Mouse (Mus musculus) ES-Bruce4 (cell line): ENCODE measurements around the gene Slc2a12. TPM values are rescaled to one million over a fixed set of nuclear protein-coding genes. Genes with fewer than 3 reads are reported as not detected.
A peak's percentile ranks its signal among the peaks of the same experiment; 100 is the strongest.

Source experiments
- H3K27ac ChIP-seq: 2 replicates; pipeline ENCODE4 v1.5.1; 2012; ENCODE audit warnings: low read length, inconsistent platforms; ENCODE audit not compliant: insufficient read depth
- H3K27me3 ChIP-seq: 2 replicates; pipeline ENCODE4 v1.6.1; 2012; ENCODE audit warnings: mild to moderate bottlenecking, low read length, inconsistent platforms; ENCODE audit not compliant: control insufficient read depth, poor library complexity, insufficient read depth, severe bottlenecking
- H3K36me3 ChIP-seq: 2 replicates; pipeline ENCODE4 v1.6.1; 2012; ENCODE audit warnings: inconsistent platforms, mild to moderate bottlenecking, low read length, moderate library complexity; ENCODE audit not compliant: control insufficient read depth, poor library complexity, insufficient read depth, severe bottlenecking
- H3K4me1 ChIP-seq: one replicate; pipeline ENCODE4 v1.8.1; 2011; ENCODE audit warnings: low read length; ENCODE audit not compliant: control insufficient read depth, insufficient read depth
- H3K4me3 ChIP-seq: 2 replicates; pipeline ENCODE4 v1.5.1; 2011; ENCODE audit warnings: low read depth, mild to moderate bottlenecking, low read length
- H3K9ac ChIP-seq: 2 replicates; pipeline ENCODE4 v1.6.1; 2012; ENCODE audit warnings: low read depth, mild to moderate bottlenecking, inconsistent platforms; ENCODE audit not compliant: poor library complexity, severe bottlenecking
- H3K9me3 ChIP-seq: replicated peaks from 2 replicates; pipeline ENCODE4 v1.6.1; 2012; ENCODE audit warnings: mild to moderate bottlenecking, low read length, inconsistent platforms; ENCODE audit not compliant: control insufficient read depth, poor library complexity, insufficient read depth, severe bottlenecking
- CTCF ChIP-seq: IDR thresholded peaks from one replicate; pipeline ENCODE4 v1.8.1; 2011; ENCODE audit warnings: low read depth, low read length
- EP300 ChIP-seq: IDR thresholded peaks from 2 replicates; pipeline ENCODE4 v1.6.1; 2011; ENCODE audit warnings: low read depth, low read length; ENCODE audit not compliant: insufficient read depth
- POLR2A ChIP-seq: IDR thresholded peaks from one replicate; pipeline ENCODE4 v1.8.1; 2011; ENCODE audit warnings: low read length; ENCODE audit not compliant: insufficient read depth
- polyA plus RNA-seq: library from polyadenylated mRNA; stranded (reverse); fragments of >200 nt; gene quantifications from 2 replicates; pipeline ENCODE4 v1.2.4, GENCODE M21; 2011; ENCODE audit warnings: low read depth; ENCODE audit not compliant: missing spikeins, insufficient read depth, insufficient read length

The Slc2a12 gene
- 1.5 and 2.9 TPM in 2 replicates for polyA plus RNA-seq

GRCm38 (mm10) chr10:22644853-22645491 is at the start of gene Slc2a12:
Gene Slc2a12, plus strand, starts transcription at chr10:22645011.
- no peaks in the 10 kb centered on the region for H3K27me3 ChIP-seq
- no peak within 1 kb of the TSS for H3K9ac ChIP-seq
- no peaks in the 10 kb centered on the region for H3K36me3 ChIP-seq
- H3K4me1 ChIP-seq = no peaks in the 10 kb centered on the region
- TF ChIP-seq CTCF = no peak
- no peak for TF ChIP-seq POLR2A
- TF ChIP-seq EP300 = no peak
- no peaks in the 10 kb centered on the region for H3K9me3 ChIP-seq
- no peak within 1 kb of the TSS for H3K27ac ChIP-seq
- peak within 1 kb of the TSS; percentile 57 for H3K4me3 ChIP-seq

DNA sequence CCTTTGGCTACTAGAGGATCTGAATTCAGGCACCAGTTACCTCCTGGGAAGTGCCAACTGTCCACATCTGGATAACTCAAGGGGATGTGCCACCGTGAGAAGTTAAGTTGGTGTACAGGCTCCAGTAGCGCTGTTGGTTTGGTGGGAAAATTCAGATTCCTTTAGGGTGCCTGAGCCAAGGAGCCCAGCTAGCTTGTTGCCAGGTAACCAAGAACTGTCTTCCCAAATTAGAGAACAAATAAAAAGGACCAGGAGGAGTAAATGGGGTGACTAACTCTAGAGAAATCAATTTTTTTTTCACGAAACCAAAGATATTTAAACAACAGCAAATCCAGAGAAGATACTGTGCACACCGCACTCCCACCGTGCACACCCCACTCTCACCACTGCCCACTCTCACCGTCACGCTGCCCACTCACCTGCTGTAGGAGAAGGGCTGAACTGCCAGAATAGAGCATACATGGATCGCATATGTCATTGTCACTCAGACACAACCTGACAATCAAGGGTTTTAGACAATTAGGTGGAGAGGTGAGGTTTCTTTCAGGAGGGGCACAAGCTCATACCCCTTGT is 45.8 kb upstream of the Slc2a12 start:
- Histone ChIP-seq H3K27me3 (no peaks in the 10 kb centered on the region), H3K9ac (no peak overlapping the region), H3K27ac (no peak overlapping the region), H3K36me3 (no peaks in the 10 kb centered on the region), H3K4me1 (no peaks in the 10 kb centered on the region), H3K9me3 (peaks cover 17% of the 10 kb centered on the region), H3K4me3 (no peak overlapping the region)
- TF ChIP-seq CTCF (no peak), EP300 (no peak), POLR2A (no peak)

GRCm38 (mm10) chr10:22601046-22601445 is 43.8 kb upstream of the Slc2a12 start:
- Histone ChIP-seq H3K27me3 (no peaks in the 10 kb centered on the region), H3K9ac (no peak overlapping the region), H3K9me3 (peaks cover 9% of the 10 kb centered on the region), H3K36me3 (no peaks in the 10 kb centered on the region), H3K4me1 (peaks cover 2% of the 10 kb centered on the region), H3K27ac (no peak overlapping the region), H3K4me3 (no peak overlapping the region)
- TF ChIP-seq EP300 = no peak
- TF ChIP-seq CTCF = no peak
- no peak for TF ChIP-seq POLR2A

GRCm38 (mm10) chr10:22604801-22605200 is 40.0 kb upstream of the Slc2a12 start:
- H3K9ac ChIP-seq = no peak overlapping the region
- H3K27ac ChIP-seq = no peak overlapping the region
- H3K4me1 ChIP-seq = peaks cover 2% of the 10 kb centered on the region
- no peak for TF ChIP-seq POLR2A
- peak; percentile 65; the same call in 1 of the 2 replicates for TF ChIP-seq EP300
- no peak overlapping the region for H3K4me3 ChIP-seq
- H3K36me3 ChIP-seq = no peaks in the 10 kb centered on the region
- no peaks in the 10 kb centered on the region for H3K27me3 ChIP-seq
- H3K9me3 ChIP-seq = no peaks in the 10 kb centered on the region

DNA sequence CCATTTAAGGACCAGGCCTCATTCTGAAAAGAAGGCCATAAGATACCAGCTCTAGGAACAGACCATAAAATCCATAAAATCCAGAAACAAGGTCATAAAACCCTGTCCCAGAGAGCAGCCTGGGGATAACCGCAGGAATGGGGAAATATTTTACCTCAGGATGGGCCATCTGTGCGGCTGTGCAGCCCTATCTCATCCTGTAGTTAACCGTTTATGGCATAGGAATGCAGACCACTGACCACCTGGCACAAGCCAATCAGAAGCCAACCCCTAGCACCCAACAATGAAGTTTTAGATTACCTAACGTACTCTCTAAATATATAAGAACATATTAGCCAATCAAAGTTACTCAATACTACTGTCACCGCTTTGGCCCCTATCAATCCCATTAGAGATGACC is 36.5 kb upstream of the Slc2a12 start:
- no peaks in the 10 kb centered on the region for H3K36me3 ChIP-seq
- H3K9ac ChIP-seq = no peak overlapping the region
- H3K27me3 ChIP-seq = no peaks in the 10 kb centered on the region
- H3K4me1 ChIP-seq = peaks cover 2% of the 10 kb centered on the region
- no peak for TF ChIP-seq EP300
- no peak for TF ChIP-seq CTCF
- TF ChIP-seq POLR2A = no peak
- no peak overlapping the region for H3K27ac ChIP-seq
- no peak overlapping the region for H3K4me3 ChIP-seq
- no peaks in the 10 kb centered on the region for H3K9me3 ChIP-seq

GRCm38 (mm10) chr10:22608799-22609357 is 35.9 kb upstream of the Slc2a12 start:
- Histone ChIP-seq H3K4me1 (peaks cover 2% of the 10 kb centered on the region), H3K27ac (no peak overlapping the region), H3K9ac (no peak overlapping the region), H3K27me3 (no peaks in the 10 kb centered on the region), H3K9me3 (no peaks in the 10 kb centered on the region), H3K4me3 (no peak overlapping the region), H3K36me3 (no peaks in the 10 kb centered on the region)
- no peak for TF ChIP-seq CTCF
- no peak for TF ChIP-seq EP300
- no peak for TF ChIP-seq POLR2A
